Mouse (Mus musculus) naive thymus-derived CD4-positive, alpha-beta T cell, adult 2 months (primary cell): Measurements from ENCODE around the gene Itpk1.

Experiments used
- DNase-seq: peaks from one replicate; pipeline ENCODE4 v3.0.0-alpha.2; 2011; ENCODE audit warnings: low read depth

Itpk1 gene

DNA sequence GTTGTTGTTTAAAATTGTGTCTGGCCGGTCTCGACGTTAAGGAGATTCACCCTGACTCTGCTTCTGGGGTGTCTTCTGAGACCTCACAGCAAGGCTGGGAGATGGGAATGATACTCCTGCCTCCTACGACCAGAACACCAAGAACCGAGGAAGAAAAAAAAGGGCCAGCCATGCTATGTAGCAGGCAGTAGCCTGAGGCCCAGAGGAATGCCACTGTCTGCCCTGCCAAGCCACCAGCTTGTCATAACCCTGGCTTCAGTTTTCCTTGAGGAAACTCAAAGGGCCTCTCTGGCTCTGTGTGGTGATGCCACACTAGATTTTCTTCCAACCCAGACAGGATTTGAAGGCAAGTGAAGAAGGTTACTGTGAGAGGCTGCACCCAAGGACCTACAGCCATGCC lies 79.6 kb downstream of the Itpk1 start:
- no peak for DNase-seq

DNA sequence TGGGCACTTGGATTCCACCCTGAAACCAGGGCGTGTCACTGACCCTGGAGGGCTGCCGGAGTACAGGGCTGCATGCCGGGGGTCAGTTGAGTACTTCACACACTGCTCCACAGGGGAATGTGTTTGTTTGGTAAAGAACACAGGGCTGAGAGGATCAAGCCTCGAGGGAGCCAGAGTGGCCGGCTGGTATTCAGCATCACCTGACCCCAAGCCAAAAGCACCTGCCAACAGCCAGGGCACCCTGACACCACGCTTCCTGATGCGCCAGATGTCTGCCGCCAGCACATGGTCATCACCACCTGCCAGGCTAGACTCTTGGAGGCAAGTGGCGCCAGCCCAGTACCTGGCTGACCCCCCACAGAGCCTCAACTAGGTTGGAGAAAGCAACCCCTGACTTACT lies 80.9 kb downstream of the Itpk1 start:
- no peak for DNase-seq

- DNase-seq = peak; percentile 57
These were observed 82.4 kb downstream of the Itpk1 start for GRCm38 (mm10) chr12:102622302-102622842.

DNA sequence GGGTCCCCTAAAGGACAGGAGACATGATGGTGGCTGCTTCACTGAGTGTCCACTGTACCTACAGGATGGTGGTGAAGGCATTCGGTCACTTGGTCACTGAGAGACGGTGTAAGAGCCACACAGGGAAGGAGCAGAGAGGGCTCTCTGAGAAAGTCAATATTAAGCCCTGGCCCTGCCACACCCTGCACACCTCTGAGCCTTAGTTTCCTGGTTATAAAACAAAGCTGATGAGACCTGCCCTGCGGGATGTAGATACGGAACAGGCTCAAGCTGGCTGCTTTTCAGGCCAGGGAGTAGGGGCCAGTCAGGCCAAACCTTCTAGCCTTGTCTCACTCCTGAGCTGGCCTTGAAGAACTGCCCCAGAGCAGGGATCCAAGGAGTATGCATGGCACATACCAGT lies 82.9 kb downstream of the Itpk1 start:
- DNase-seq = no peak

DNA sequence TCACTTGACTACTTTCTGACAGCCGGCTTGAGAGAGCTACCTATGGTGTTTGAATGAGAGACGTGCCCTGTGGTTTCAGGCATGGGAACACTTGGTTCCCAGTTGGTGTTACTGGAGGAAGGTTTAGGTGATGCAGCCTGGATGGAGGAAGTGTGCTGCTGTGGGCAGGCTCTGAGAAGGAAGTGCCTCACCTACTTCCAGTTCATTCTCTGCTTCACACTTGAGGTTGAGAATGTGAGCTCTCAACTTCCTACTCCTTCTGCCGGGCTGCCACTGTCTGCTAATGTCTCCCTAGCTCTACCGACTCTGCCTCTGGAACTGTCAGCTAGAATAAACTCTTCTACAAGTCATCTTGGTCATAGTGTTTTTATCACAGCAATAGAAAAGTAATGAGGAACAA lies 83.5 kb downstream of the Itpk1 start:
- no peak for DNase-seq

DNA sequence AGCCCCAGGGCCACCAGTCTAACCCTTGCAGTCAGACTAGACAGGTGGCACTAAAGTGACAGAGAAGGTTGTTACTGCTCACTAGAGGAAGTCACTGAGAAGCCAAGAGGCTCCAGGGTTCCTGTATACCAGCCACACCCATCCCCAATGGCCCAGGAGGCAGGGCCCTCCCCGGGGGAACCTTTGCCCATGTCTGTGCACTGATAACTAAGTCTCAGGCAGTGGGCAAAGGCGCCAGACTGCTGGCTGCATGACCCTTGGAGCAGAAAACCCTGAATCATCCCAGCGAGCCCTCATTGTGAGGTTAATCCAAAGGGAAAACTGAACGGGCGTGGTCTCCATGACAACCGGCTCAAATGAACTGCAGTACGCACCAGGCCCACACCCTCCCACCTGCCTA lies 84.8 kb downstream of the Itpk1 start:
- DNase-seq = peak; percentile 54

- DNase-seq = no peak
These were observed 86.6 kb downstream of the Itpk1 start for GRCm38 (mm10) chr12:102618085-102618484.

DNA sequence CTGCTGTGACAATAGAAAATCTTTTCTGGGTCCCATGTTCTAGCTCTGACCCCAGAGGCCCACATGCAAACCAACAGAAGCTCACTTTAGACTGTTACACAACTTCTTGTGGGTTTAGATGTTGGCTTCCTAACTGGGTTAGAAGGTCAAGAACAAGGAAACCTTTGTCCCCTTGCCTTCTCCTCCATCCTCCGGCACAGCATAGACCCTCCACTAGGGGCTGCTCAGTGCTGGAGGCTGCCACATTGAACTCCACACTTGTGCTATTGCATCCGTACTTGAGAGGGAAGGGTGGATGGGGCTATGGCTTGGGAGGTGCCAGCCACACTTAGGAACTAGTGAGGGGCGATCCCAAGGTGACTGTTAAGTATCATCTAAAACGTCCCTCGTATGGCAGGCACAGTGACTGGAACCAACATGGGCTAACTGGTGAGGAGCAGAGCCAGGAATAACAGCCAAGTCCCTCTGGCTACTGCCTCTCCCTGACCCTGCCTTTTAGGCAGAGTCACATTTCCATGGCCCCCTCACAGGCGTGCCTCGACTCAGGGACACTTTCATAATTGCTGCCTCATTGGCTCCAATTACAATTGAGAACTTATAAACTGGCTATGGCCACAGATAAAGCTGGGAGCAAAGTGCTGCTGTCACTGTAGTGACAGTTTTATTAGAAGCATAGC lies 87.7 kb downstream of the Itpk1 start:
- DNase-seq = no peak

DNA sequence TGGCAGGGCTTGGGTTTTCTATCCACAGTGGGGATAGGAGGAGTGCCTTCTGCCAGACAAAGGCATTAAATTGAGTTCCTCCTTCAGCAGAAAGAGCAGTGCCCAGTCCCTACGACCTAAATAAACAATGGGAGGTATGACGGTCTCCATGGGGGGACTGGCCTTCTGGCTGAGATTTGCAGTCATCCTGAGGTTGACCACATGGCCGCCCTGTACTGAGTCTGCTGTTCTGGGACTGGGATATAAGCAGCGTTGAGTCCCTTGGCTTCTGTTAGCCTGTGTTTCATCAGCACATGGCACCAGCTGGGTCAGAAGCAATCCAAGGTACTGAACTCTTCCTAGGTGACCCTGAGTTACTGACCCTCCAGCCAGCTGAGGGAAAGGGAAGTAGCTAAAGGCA lies 88.5 kb downstream of the Itpk1 start:
- no peak for DNase-seq

DNA sequence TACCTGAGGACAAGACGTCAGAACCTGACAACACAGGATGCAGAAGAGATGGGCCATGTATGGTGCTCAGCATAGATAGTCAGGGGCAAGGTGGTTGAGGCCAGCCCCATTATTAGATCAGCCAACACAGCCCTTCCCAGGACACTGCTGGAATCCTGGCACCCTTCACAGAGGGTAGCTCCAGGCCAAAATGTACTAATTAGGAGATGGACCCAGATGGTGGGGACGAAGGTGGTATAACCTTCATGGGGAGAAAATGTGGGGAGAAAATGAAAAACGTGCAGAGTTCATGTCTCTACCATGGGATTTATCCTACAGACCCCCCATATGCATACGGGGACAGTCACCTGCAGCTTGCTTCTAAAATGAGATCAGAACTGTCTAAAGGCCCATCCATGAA lies 91.3 kb downstream of the Itpk1 start:
- no peak for DNase-seq

DNA sequence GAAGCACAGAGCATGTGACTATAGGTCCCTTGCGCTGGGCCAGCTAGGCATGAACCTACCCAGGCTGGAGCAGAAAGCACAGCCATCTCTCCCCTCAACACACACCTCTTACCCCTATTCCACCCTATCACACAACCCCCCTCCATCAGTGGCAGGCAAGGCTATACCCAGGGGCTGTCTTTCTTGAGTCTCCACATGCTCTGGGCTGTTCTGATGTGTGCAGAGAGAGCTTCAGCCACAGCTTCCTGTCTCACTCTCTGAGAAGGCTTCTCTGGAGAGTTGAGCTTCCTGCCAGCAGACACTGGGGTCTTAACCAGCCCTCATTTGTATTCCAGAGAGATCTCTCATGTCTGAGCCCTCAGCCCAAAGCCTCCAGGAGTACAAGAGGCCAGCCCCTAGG lies 92.3 kb downstream of the Itpk1 start:
- peak; percentile 77 for DNase-seq

- DNase-seq = no peak
These were observed 93.8 kb downstream of the Itpk1 start for GRCm38 (mm10) chr12:102610927-102611326.

GRCm38 (mm10) chr12:102607808-102608517 lies 96.8 kb downstream of the Itpk1 start:
- no peak for DNase-seq

- no peak for DNase-seq
These were observed 97.7 kb downstream of the Itpk1 start for GRCm38 (mm10) chr12:102607066-102607465.

DNA sequence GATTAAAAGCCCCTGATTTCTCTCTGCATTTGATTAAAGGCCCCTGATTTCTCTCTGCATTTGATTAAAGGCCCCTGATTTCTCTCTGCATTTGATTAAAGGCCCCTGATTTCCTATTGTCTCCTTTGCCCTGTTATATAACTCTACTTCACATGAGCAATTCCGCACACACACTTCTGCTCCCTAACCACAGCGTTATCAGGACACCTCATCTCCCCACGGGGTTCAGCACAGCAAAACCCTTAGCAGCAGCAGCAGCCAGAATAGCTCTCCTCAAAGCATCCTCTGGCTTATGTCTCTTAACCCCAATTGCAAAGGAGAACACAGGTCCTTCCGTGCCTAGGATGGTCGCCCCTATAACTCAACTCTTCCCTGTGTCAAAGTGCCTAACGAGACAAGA lies 99.1 kb downstream of the Itpk1 start:
- peak; percentile 61 for DNase-seq

- no peak for DNase-seq
These were observed 102.3 kb downstream of the Itpk1 start for GRCm38 (mm10) chr12:102602255-102603041.

DNA sequence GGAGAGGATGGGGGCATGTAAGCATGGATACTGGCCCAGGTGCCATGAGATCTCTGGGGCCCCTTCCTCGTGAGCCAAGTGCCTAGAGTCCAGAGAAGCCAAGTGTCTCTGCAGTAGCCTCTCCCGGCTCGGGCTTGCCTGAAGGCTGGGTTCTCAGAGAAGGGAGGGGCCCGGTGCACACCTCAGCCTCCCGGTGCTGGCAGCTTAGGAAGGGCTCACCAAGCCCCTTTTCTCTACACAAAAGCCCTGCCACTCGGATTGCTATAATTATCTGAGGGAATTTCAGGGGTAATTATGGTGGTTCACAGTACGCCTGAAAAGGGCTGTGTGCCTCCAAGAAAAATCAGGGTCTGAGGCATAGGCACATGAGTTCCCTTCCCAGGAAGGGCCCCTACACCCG lies 102.9 kb downstream of the Itpk1 start:
- no peak for DNase-seq

- DNase-seq = no peak
These were observed 104.4 kb downstream of the Itpk1 start for GRCm38 (mm10) chr12:102600345-102600744.

- DNase-seq = no peak
These were observed 104.9 kb downstream of the Itpk1 start for GRCm38 (mm10) chr12:102599801-102600200.

- DNase-seq = no peak
These were observed 106.2 kb downstream of the Itpk1 start for GRCm38 (mm10) chr12:102598535-102598934.

DNA sequence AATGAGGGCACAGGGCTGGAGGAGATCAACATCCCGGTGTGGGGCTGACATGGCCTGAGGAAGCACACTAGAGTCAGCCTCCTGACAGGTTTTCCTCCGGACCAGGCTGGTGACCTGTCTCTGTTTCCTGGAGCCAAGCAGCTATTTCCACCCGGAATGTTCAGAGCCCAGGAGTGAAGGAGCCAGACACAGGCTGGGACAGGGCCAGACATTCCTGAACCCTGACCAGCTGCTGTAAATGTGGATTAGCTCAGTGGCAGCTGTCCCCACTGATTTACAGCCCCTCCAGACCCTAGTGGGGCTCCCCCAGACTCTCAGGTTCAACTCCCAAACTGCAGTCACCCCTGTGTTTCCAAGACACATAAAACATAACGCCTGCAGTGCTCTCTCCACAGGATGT lies 107.3 kb downstream of the Itpk1 start:
- DNase-seq = no peak

- DNase-seq = peak; percentile 58
These were observed 108.3 kb downstream of the Itpk1 start for GRCm38 (mm10) chr12:102596410-102596809.

GRCm38 (mm10) chr12:102594627-102595026 lies 110.1 kb downstream of the Itpk1 start:
- no peak for DNase-seq
